Mouse (Mus musculus) left cerebral cortex, adult 2 months (tissue): ENCODE data around the gene 7530416G11Rik. TPM values are rescaled to one million over a fixed set of nuclear protein-coding genes. Genes with fewer than 3 reads are reported as not detected.

Source experiments
- DNase-seq, 2 experiments: peaks; one replicate each; pipeline ENCODE4 v3.0.0; 2021 to 2022; ENCODE audit warnings: low spot score in 2 of 2, mixed read lengths in 1 of 2; ENCODE audit errors: extremely low spot score in 1 of 2
- H3K27ac ChIP-seq: fragments of 200-600 bp; 2 replicates; pipeline ENCODE4 v1.8.1; 2022
- H3K4me3 ChIP-seq: fragments of 200-600 bp; 2 replicates; pipeline ENCODE4 v1.8.1; 2022
- CTCF ChIP-seq: fragments of 200-600 bp; IDR thresholded peaks from 2 replicates; pipeline ENCODE4 v1.8.1; 2022; ENCODE audit warnings: antibody characterized with exemption, mild to moderate bottlenecking, moderate library complexity
- intact Hi-C: fragments of 180-260 bp; cut with DNase I; formaldehyde crosslinking; loops from one replicate; pipeline ENCODE4 v1.15.1; 2025
- total RNA-seq, 2 experiments: library from RNA; stranded (reverse); gene quantifications; 2 replicates each; pipeline ENCODE4 v1.2.3; 2021

7530416G11Rik gene
- total RNA-seq, 2 experiments from 2014 or later, result not detected

GRCm38 (mm10) chr15:85507370-85508014 lies 4.5 kb upstream of the 7530416G11Rik start:
- DNase-seq, result no peak
- Histone ChIP-seq H3K4me3 (no peak overlapping the region), H3K27ac (no peak overlapping the region)
- intact Hi-C loops, result no loop called here
- no peak for TF ChIP-seq CTCF

GRCm38 (mm10) chr15:85506680-85507079 lies 3.7 kb upstream of the 7530416G11Rik start:
- H3K27ac ChIP-seq, result no peak overlapping the region
- DNase-seq, result no peak
- intact Hi-C loops, result no loop called here
- no peak overlapping the region for H3K4me3 ChIP-seq
- TF ChIP-seq CTCF, result no peak

- no peak for TF ChIP-seq CTCF
- Histone ChIP-seq H3K27ac (no peak overlapping the region), H3K4me3 (no peak overlapping the region)
- no peak for DNase-seq
- intact Hi-C loops, result no loop called here
Observed at GRCm38 (mm10) chr15:85505118-85505925, 2.3 kb upstream of the 7530416G11Rik start.

GRCm38 (mm10) chr15:85500267-85500666 lies 2.8 kb downstream of the 7530416G11Rik start:
- no peak overlapping the region for H3K4me3 ChIP-seq
- no peak overlapping the region for H3K27ac ChIP-seq
- intact Hi-C loops, result no loop called here
- no peak for DNase-seq
- no peak for TF ChIP-seq CTCF

GRCm38 (mm10) chr15:85497981-85498475 lies 5.0 kb downstream of the 7530416G11Rik start:
- Histone ChIP-seq H3K27ac (no peak overlapping the region), H3K4me3 (no peak overlapping the region)
- TF ChIP-seq CTCF, result no peak
- no peak for DNase-seq
- intact Hi-C loops, result no loop called here

- DNase-seq, result no peak
- intact Hi-C loops, result no loop called here
- no peak for TF ChIP-seq CTCF
- no peak overlapping the region for H3K27ac ChIP-seq
- no peak overlapping the region for H3K4me3 ChIP-seq
Observed at GRCm38 (mm10) chr15:85497548-85497947, 5.5 kb downstream of the 7530416G11Rik start.

- intact Hi-C loops, result loop anchor here (1.0 kb wide), 1 partner anchor 91 kb away; no protein-coding TSS in a partner anchor
- no peak for TF ChIP-seq CTCF
- no peak overlapping the region for H3K4me3 ChIP-seq
- DNase-seq, result peak; percentile 65 to 68
- peak overlapping the region; percentile 62 for H3K27ac ChIP-seq
Observed at GRCm38 (mm10) chr15:85494163-85494621, 8.8 kb downstream of the 7530416G11Rik start.

- intact Hi-C loops, result no loop called here
- DNase-seq, result no peak
- TF ChIP-seq CTCF, result no peak
- no peak overlapping the region for H3K4me3 ChIP-seq
- no peak overlapping the region for H3K27ac ChIP-seq
Observed at GRCm38 (mm10) chr15:85489751-85490150, 13.3 kb downstream of the 7530416G11Rik start.

- Histone ChIP-seq H3K4me3 (no peak overlapping the region), H3K27ac (no peak overlapping the region)
- no peak for TF ChIP-seq CTCF
- intact Hi-C loops, result no loop called here
- no peak for DNase-seq
Observed at GRCm38 (mm10) chr15:85488900-85489299, 14.1 kb downstream of the 7530416G11Rik start.

GRCm38 (mm10) chr15:85480630-85481029 lies 22.4 kb downstream of the 7530416G11Rik start:
- intact Hi-C loops, result no loop called here
- TF ChIP-seq CTCF, result peak; percentile 24
- H3K27ac ChIP-seq, result no peak overlapping the region
- no peak for DNase-seq
- H3K4me3 ChIP-seq, result no peak overlapping the region

GRCm38 (mm10) chr15:85479919-85480318 lies 23.1 kb downstream of the 7530416G11Rik start:
- H3K4me3 ChIP-seq, result no peak overlapping the region
- intact Hi-C loops, result loop anchor here (5.0 kb wide), 1 partner anchor 213 kb away; no protein-coding TSS in a partner anchor
- DNase-seq, result no peak
- H3K27ac ChIP-seq, result no peak overlapping the region
- no peak for TF ChIP-seq CTCF

GRCm38 (mm10) chr15:85479365-85479764 lies 23.7 kb downstream of the 7530416G11Rik start:
- H3K4me3 ChIP-seq, result no peak overlapping the region
- intact Hi-C loops, result loop anchor here (5.0 kb wide), 1 partner anchor 212 kb away; no protein-coding TSS in a partner anchor
- DNase-seq, result no peak
- no peak for TF ChIP-seq CTCF
- H3K27ac ChIP-seq, result no peak overlapping the region
